Mouse (Mus musculus): Measurements from ENCODE around the gene Plekha1.

The Plekha1 gene

DNA sequence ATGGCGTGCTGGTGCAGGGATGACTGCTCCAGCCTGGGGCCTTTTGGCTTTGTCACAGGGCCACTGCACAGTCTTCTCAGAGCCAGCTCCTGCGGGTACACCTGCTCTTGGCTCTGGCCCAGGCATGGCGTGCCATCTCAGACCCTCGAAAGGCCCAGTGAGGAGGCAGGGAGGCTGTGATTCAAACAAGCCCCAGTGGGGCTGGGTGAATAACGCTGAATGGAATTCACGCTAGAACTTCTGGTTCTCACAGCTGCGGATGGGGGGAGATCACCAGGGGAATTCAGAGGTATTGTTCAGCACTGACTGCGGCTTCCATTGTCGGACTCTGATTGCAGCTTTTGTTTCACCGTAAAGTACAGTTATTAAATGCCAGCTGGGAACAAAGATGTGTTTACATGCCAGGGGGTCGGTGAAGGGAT is 4.8 kb upstream of the Plekha1 start:
- DNase-seq (ENCODE audit: low spot score), result no peak

DNA sequence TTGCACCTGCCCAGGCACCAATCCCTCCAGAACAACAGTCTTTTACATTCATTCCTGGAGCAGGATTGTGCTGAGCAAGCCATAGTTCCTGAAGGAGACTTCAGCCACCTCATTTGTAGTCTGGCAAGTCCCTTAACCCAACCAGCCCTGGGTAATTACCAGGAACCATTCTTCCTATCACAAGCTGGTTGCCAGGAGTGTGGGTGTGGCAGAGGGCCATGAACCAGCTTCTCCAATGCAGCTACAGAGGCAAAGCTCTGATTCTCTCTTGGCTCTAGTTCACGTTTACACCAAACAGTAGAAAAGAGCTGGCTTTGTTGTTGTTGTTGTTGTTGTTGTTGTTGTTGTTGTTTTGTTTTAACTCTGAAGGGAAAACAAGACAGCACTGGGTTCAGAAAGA is 3.1 kb upstream of the Plekha1 start:
- DNase-seq (ENCODE audit: low spot score), result no peak

DNA sequence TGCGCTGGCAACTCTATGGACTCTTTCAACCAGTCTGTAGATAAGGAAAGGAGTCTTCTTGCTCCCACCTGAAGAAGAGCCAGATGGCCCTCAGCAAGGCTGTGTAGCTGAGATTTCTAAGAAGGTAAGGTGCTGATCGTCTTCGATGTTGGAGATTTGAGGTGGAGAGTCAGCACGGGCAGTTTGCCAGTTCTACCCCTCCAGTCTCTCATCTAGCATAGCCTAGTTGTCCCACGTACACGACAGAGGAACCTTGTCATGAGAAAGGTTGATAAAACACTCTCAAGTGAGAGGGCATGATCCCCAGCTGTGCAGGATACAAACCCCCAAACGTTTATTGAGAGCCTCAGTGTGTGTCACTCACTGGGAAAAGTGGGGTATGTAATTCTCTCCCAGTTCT is 845 bp upstream of the Plekha1 start:
- no peak for DNase-seq (ENCODE audit: low spot score)

DNA sequence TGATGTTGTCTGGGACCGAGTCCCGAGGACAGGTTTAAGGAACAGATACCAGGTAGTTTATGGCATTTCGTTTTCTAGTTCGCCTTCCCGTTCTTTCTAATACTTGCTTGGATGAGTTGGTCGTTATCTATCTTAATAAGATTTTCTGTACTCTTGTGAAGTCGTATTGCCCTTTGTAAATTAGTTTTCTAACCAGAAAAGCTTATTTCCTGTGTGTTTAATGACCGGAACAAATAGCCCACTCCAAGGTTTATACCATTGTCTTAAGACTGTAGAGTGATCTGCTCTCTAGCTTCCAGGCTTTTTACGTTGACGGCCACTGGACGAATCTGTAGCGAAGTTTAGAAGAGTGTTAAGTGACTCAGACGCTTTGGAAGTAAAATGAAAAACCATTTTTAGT is 1.1 kb downstream of the Plekha1 start:
- DNase-seq (ENCODE audit: low spot score), result no peak

DNA sequence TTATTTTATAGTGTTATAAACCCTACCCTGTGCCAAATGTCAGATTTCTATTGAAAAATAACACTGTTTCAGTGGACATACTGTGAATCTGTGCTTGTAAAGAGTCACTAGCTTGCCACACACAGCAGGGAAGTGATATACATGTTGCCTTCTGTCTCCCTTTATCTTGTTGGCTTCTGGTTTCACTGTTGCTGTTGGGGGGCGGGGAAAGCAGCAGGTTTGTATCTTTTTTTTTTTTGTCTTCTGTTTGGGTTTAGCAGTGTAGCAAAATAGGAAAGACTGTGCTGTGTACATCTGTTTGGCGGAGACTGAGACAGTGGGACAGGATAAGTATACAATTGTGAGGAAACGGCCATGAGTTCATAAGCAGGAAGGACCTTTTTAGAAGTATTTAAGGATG is 1.7 kb downstream of the Plekha1 start:
- DNase-seq (ENCODE audit: low spot score), result no peak

DNA sequence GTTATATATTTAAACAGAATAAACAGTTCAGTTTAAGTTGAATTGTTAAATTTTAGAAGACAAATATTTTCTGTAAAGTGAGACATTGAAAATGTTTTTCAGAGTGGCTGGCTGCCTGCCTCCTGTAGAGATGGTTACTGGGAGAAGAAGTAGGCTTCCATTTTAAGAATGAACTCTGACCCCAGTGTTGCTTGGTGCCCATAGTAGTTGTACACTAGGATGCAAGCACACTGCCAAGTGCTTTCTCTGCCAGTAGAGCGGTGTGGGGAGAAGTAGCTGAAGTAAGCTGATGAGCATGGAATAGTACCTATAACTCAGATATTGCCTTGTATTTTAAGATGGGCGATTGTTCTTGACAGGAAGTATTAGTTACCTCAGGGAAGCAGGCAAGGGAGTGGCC is 18.6 kb downstream of the Plekha1 start:
- no peak for DNase-seq (ENCODE audit: low spot score)

DNA sequence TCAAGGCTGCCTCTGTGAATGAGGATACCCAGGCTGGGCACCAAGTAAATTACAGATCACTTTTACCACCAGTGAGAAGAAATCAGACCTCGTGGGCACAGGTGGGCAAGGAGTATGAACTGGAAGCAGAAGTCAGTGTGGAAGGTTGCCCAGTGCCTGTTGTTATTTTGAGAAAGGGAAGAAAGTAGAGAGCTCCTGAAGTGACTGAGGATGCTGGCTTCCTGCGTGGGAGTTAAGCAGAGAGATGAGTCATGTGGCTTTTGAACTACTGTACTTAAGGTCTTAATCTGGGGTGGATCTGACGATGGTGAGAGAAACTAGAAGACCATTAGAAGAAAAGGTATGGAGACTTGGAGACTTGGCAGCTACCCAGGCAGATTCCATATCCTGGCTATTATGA is 20.7 kb downstream of the Plekha1 start:
- DNase-seq (ENCODE audit: low spot score), result no peak

DNA sequence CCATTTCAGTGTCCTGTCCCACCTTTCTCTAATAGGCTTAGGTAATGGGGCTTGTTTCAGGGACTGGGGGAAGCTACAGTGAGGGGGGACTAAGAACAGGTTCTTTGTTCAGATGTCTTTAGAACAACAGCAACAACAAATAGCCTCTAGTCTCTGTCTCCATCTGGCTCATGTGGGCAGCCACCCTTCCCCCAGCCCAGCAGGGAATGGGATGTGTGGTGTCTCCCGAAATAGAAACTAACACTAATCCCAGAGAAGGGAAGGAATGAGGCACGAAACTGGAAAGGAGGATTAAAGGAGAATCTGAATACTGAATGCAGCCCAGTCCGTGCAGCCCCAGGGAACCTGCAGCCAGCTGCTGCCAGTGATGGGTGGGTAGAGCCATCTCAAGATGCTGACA is 22.4 kb downstream of the Plekha1 start:
- DNase-seq (ENCODE audit: low spot score), result no peak

DNA sequence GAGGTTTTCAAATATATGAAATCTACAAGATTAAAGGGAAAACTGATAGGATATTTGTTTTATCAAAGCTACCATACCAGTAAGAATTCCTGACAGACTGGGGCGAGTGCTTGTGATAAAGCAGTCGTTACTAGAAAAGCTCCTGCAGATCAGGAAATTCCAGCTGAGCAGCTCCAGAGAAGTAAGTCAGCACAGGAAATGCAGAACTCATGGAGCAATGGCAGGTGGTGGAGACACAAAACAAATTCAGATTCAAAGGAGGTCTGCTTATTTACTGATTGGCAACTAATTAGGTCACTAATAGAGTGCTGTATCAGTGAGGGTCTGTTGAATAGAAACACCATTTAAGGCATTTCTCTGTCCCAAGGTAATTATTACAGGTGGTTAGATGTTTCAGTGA is 25.3 kb downstream of the Plekha1 start:
- no peak for DNase-seq (ENCODE audit: low spot score)

DNA sequence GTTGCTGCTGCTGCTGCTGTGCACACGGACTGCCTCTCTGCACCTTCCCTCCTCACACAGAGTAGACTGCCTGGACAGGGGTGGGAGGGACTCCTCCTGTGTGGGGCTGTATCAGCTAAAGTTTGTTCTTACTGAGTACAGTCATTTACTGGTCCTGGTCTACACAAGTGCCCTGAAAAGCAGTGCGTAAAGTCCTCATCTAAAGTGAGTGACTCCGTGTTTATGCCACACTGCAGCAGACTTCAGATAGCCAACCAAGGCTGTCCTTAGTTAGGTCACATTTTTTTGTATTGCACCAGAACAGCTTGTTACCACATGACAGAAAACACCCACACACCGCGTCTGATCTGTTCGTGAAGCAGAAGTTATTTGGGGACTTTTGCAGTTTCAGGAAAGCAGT is 27.4 kb downstream of the Plekha1 start:
- peak; percentile 75 for DNase-seq (ENCODE audit: low spot score)

DNA sequence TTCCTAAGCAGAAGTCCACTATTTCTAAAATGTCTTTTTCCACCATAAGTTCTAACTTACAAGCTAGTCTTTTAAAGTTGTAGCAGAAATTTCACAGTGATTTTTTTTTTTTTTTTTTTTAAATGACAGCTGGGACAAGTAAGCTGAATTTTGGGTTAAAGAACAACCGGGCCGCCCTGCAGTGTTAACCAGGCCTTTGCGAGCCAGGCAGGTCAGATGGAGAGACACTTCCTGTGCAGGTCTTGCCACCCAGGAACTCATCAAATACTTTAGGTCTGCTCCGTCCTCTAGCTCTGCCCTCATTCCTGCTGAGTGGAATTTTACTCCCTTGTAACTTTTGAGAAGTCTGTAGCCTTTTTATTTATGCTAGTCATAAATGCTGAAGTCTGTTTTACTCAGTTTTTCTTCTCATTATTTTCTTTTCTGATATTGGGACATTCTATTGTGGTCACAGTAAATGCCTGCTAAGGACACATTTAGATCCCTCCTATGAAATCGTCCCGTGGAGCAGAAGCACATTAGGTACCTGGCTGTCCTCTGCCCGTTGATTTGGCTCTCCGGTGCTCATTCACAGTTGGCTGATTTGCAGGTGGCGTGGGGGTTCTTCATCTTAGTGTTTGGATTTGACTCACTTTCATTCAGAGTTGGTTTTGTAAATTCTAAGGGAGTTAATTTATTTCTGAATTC is 29.5 kb downstream of the Plekha1 start:
- DNase-seq (ENCODE audit: low spot score), result no peak

DNA sequence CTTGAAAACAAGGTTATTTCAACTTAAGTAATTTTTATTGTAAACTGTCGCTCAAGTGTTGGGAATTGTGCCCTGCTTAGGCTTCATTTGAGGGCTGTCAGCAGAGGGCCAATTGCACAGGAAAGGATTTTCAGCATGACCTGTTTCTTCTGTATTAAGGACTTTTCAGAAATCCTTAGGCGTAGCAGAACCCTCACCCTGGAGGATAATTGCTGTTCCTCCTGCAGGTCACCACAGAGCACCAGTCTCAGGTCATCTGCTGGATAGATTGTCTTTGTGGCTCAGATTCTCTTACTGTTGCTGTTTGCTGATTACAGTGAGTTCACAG is 30.0 kb downstream of the Plekha1 start:
- DNase-seq (ENCODE audit: low spot score), result no peak

DNA sequence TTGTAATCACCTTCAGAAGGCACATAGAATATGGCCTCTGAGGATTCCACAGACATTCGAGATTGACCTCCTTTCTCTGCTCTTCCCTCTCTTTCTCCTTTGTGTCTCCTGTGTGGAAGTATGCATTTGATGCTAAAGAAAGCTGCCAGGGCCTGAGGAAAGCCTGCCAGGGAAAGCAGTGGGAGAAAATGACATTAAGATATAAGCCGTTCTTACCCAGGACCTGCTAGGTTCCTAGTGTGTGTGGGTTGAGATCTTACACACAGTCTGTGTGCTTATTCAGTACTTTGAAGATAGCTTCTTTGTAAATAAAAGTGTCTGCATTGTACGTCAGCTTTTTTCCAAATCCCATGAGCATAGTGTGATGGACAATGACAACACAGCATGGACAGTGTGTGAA is 30.5 kb downstream of the Plekha1 start:
- DNase-seq (ENCODE audit: low spot score), result no peak

DNA sequence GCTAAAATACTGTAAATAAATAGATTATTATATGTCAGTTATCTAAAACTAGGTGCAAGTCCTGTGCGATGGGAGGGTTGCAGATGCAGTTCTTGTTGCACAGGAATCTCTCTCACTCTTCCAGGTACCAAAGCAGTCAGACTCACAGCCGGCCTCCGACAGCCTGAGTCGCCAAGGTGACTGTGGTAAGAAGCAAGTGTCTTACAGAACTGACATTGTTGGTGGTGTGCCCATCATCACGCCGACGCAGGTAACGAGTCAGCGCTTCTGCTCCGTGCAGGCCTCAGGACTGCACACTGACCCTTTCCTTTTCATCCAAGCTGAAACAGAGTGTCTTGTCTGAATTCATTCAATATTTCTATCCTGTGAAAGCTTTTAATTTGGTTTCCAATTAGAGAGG is 31.6 kb downstream of the Plekha1 start:
- no peak for DNase-seq (ENCODE audit: low spot score)

DNA sequence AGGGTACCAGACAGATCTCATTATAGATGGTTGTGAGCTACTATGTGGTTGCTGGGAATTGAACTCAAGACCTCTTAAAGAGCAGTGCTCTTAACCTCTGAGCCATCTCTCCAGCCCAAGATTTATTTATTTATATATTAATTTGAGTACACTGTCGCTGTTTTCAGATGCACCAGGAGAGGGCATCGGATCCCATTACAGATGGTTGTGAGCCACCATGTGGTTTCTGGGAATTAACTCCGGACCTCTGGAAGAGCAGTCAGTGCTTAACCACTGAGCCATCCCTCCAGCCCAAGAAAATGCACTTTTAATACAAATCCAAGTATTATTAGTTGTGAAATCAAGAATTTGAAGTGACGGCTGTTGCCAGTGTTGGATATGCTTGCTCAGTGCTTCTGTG is 32.8 kb downstream of the Plekha1 start:
- DNase-seq (ENCODE audit: low spot score), result no peak

DNA sequence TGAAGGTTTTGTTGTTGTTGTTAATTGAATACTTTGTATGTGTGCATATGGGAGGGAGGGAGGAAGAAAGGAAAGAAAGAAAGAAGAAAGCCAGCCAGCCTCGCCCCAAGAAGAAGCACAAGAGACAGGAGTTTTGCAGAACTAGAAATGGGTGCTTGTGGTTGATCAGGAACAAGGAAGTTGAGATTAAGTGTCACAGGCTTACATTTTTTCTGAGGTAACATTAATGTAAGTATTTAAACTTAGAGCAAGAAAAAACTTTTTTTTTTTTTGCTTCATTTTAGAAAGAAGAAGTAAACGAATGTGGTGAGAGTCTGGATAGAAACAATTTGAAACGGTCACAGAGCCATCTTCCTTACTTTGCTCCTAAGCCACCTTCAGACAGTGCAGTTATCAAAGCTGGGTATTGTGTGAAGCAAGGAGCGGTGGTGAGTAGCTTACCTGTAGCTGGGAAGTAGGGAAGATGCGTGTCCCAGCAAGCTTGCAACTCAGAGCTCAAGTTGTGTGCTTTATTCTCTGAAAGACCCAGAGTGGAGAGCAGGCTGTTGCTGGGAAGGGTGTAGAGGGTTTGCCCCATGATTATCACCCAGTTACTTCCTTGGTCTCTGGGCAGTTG is 34.8 kb downstream of the Plekha1 start:
- DNase-seq (ENCODE audit: low spot score), result no peak

DNA sequence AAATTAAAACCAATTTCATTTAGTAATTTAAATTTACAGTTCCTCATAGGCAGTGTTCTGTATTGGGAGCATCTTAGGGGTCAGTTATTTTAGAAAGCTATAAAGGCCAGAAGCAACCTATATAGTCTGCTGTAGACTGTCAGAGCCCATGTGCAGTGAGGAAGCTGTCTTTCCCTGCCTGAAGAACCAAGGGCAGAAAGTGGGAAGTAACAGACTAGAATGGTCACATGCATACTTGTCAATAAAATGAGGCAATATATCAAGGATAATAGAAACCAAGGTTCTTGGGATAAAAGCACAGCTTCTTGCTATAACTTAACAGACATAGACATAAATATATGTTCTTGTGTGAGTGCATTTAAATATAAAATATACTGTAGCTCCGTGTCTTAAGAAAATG is 37.4 kb downstream of the Plekha1 start:
- DNase-seq (ENCODE audit: low spot score), result no peak

DNA sequence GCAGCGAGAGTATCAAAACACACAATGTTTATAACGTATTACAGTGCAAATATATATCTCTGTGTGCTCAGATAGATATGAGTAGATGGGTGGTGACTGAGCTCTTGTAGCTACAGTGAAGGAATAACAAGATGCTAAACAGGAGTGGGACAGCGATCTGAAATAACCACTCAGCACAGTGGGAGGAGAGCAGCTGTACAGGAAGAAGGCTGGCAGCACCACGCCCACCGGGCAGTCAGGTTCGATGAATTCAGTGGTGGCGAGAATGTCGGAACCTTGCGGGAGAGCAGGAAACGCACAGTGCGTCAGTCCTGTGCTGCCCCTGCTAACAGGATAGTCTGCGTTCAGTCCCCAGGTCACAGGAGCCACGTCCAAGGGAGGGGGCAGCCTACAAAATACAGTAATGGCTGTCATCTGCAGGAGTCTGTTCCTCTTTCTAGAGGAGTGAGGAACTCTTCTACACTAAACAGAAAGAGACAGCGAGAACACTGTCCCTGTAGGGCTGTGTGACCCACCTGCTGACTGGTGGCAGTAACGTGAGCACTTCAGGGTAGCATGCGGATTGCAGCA is 38.0 kb downstream of the Plekha1 start:
- DNase-seq (ENCODE audit: low spot score), result no peak

DNA sequence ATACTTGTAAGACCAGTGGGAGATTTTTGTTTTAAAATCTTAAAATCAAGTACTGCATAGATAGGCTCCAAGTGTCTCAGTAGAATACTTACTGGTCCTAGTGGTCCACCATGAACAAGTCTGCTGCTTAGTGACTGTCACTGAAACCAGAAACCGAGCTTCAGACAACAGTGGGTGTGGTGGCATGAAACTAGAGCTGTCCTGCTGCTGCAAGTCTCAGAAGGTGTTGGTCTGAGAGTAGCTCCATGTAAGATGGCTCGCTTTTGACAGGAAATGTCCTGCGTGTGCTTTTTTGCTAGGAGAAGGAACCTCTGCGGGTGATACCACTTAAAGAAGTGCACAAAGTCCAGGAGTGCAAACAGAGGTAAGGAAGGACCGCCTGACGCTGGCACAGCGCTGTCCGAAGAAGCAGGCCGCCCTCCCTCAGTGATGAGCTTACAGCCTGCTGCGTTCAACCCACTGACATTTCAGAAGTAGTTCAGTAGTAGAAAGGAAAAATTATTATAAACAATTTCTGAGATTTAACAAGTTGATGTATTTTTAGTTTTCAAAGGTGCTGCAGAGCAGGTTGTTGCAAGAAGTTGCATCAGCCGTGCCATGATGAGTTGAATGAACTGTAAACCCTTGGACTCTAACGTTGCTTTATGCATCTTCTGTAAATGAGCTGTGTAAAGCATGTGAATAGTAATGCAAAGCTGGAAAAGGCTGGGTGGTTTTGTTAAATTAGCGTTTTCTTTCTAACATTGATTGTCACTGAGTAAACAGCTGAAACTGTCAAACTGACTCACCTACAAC is 39.2 kb downstream of the Plekha1 start:
- DNase-seq (ENCODE audit: low spot score), result no peak

DNA sequence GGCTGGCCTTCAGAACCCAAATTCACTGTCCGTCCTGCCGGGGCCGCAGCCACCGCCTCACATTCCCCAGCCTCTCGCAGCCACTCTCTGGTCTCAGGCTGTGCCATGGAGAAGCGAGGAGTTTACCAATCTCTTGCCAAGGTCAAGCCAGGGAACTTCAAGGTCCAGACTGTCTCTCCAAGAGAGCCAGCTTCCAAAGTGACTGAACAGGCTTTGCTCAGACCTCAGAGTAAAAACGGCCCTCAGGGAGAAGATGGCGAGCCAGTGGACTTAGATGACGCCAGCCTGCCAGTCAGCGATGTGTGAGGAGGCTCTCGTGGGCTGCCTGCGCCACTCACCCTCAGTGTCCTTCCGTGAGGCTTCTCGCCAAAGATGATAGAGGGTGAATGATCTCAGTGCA is 45.3 kb downstream of the Plekha1 start:
- no peak for DNase-seq (ENCODE audit: low spot score)

DNA sequence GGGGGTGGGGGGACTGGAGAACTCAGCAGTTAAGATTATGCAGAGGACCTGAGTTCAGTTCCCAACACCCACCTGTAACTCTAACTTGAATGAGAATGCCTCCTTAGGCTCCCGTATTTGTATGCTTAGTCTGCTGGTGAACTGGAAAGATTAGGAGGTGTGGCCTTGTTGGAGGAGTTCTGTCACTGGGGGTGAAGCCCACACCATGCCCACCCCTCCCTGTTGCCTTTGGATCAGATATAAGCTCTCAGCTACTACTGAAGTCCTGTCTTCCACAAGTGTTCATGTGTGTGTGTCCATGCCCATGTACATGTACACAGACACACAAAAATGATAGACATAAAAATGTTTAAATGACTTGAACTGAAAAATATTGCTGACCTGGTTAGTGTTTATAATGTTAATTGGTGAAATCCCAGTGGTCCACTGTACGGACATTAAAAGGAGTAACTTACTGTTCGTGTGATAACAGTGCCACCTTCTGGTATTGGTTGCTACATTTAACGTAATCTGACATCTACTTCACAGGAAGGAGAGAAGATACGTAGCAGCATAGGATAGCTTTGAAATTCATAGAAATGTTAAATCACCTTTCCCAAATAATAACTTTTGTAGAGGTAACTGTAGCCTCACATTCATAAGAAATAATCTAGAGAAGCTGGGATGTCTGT is 49.3 kb downstream of the Plekha1 start:
- DNase-seq (ENCODE audit: low spot score), result peak; percentile 51

DNA sequence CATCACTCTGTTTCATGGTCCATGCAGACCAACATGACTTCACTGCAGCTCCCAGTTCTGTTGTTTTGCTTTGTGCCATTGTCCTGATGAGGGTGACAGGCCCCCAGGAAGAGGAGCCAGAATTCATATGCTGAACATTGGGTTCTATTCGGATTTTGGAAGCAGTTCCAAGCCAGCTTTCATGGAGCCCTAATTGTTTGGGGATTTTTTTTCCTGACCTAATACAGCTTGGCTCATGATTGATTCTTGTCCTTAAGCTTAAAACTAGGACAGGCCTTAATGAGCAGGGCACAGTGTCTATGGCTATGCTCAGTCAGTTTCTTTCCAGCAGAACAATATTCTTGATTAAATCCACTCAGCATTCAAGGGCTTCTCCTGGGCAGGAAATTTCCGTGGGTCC is 52.7 kb downstream of the Plekha1 start:
- no peak for DNase-seq (ENCODE audit: low spot score)
